Mouse (Mus musculus) thymus, postnatal 10 days (tissue): ENCODE results near the gene Xrcc1.
A peak's percentile ranks its signal among the peaks of the same experiment; 100 is the strongest.

Experiments
- DNase-seq, 2 experiments: peaks; one replicate each; pipeline ENCODE4 v3.0.0; 2021; ENCODE audit warnings: low spot score in 2 of 2

The Xrcc1 gene

GRCm38 (mm10) chr7:24528861-24529260, 17.2 kb upstream of the Xrcc1 start:
- DNase-seq: no peak

GRCm38 (mm10) chr7:24529580-24529979, 16.5 kb upstream of the Xrcc1 start:
- no peak for DNase-seq

- DNase-seq: peak; percentile 98 to 99
These were observed 15.8 kb upstream of the Xrcc1 start, which contains the start of gene Irgq for GRCm38 (mm10) chr7:24530062-24530931. TSS of gene Irgq (plus strand) at chr7:24530689.

GRCm38 (mm10) chr7:24531211-24531971, 14.7 kb upstream of the Xrcc1 start:
- DNase-seq: peak; percentile 56 to 72

GRCm38 (mm10) chr7:24533031-24533571, 13.0 kb upstream of the Xrcc1 start:
- no peak for DNase-seq

- DNase-seq: no peak
These were observed 12.3 kb upstream of the Xrcc1 start for GRCm38 (mm10) chr7:24533806-24534205.

- no peak for DNase-seq
These were observed 11.8 kb upstream of the Xrcc1 start for GRCm38 (mm10) chr7:24534301-24534700.

- no peak for DNase-seq
These were observed 9.0 kb upstream of the Xrcc1 start for GRCm38 (mm10) chr7:24537081-24537480.

GRCm38 (mm10) chr7:24537591-24537990, 8.5 kb upstream of the Xrcc1 start:
- no peak for DNase-seq

- no peak for DNase-seq
These were observed 7.9 kb upstream of the Xrcc1 start for GRCm38 (mm10) chr7:24538154-24538553.

GRCm38 (mm10) chr7:24538701-24539100, 7.4 kb upstream of the Xrcc1 start:
- DNase-seq: no peak

GRCm38 (mm10) chr7:24539686-24540085, 6.4 kb upstream of the Xrcc1 start:
- no peak for DNase-seq

GRCm38 (mm10) chr7:24544506-24544905, 1.6 kb upstream of the Xrcc1 start:
- DNase-seq: no peak

- DNase-seq: peak; percentile 95 to 98
These were observed 723 bp downstream of the Xrcc1 start for GRCm38 (mm10) chr7:24546634-24547389.

- no peak for DNase-seq
These were observed 1.5 kb downstream of the Xrcc1 start for GRCm38 (mm10) chr7:24547534-24548036.

GRCm38 (mm10) chr7:24551985-24552759, 6.1 kb downstream of the Xrcc1 start:
- no peak for DNase-seq

GRCm38 (mm10) chr7:24555786-24556185, 9.7 kb downstream of the Xrcc1 start:
- no peak for DNase-seq

GRCm38 (mm10) chr7:24561450-24561849, 15.4 kb downstream of the Xrcc1 start:
- no peak for DNase-seq

GRCm38 (mm10) chr7:24563191-24563836, 17.2 kb downstream of the Xrcc1 start:
- no peak for DNase-seq

- DNase-seq: no peak
These were observed 17.7 kb downstream of the Xrcc1 start for GRCm38 (mm10) chr7:24563837-24564206.
